Mouse (Mus musculus) liver, embryonic 11.5 days (tissue): ENCODE measurements around the gene Rsl24d1. TPM values are rescaled to one million over a fixed set of nuclear protein-coding genes. Genes with fewer than 3 reads are reported as not detected.
"Not testable (repeated sequence)": the region's sequence is repeated elsewhere in the genome, so short reads cannot be mapped to it uniquely, and the experiment has no call there.

Experiments used
- ATAC-seq: fragments of 200-750 bp; cut with Nextera tagmentation; replicated peaks from 2 replicates; pipeline ENCODE4 v1.8.0; 2017; ENCODE audit warnings: moderate number of reproducible peaks, mild to moderate bottlenecking, moderate TSS enrichment, moderate library complexity; ENCODE audit not compliant: low FRiP score
- DNase-seq: peaks from one replicate; pipeline ENCODE4 v3.0.0-alpha.2; 2017; ENCODE audit warnings: low spot score
- H3K27ac ChIP-seq: fragments of 300-500 bp; sonication (generic); 2 replicates; pipeline ENCODE4 v1.5.1; 2014; ENCODE audit warnings: mild to moderate bottlenecking, low read depth, low read length, control low read depth
- H3K27me3 ChIP-seq: fragments of 300-500 bp; sonication (generic); replicated peaks from 2 replicates; pipeline ENCODE4 v1.6.1; 2014; ENCODE audit warnings: low read length, mixed read lengths; ENCODE audit not compliant: control insufficient read depth, insufficient read depth
- H3K36me3 ChIP-seq: fragments of 300-500 bp; sonication (generic); 2 replicates; pipeline ENCODE4 v1.6.1; 2014; ENCODE audit warnings: mild to moderate bottlenecking, low read length, moderate library complexity, mixed read lengths; ENCODE audit not compliant: control insufficient read depth, insufficient read depth
- H3K4me1 ChIP-seq: fragments of 300-500 bp; sonication (generic); replicated peaks from 2 replicates; pipeline ENCODE4 v1.6.1; 2014; ENCODE audit warnings: low read length, mixed read lengths; ENCODE audit not compliant: control insufficient read depth, insufficient read depth
- H3K4me2 ChIP-seq: fragments of 300-500 bp; sonication (generic); 2 replicates; pipeline ENCODE4 v1.6.1; 2014; ENCODE audit warnings: mild to moderate bottlenecking, control low read depth, moderate library complexity
- H3K4me3 ChIP-seq: fragments of 300-500 bp; sonication (generic); 2 replicates; pipeline ENCODE4 v1.5.1; 2014; ENCODE audit warnings: low read depth, low read length, control low read depth
- H3K9ac ChIP-seq: fragments of 300-500 bp; sonication (generic); 2 replicates; pipeline ENCODE4 v1.6.1; 2014; ENCODE audit warnings: low read depth, low read length, control low read depth
- H3K9me3 ChIP-seq: fragments of 300-500 bp; sonication (generic); 2 replicates; pipeline ENCODE4 v1.6.1; 2016; ENCODE audit warnings: low read length, inconsistent platforms, mixed read lengths; ENCODE audit not compliant: control insufficient read depth
- WGBS: fragments of 180-500 bp; shearing (Covaris S2); extraction: QIAGEN DNeasy Blood & Tissue Kit; methylation state at CpG from one replicate; pipeline ENCODE4 v1.1.7; 2014; 5-methylcytosine and 5-hydroxymethylcytosine counted together
- polyA plus RNA-seq: library from polyadenylated mRNA; unstranded; fragments of >200 nt; fragmentation: Nextera tagmentation; extraction: Ambion mirVana; gene quantifications from 2 replicates; pipeline ENCODE4 v1.2.1, GENCODE M21; 2014

Rsl24d1 gene
- polyA plus RNA-seq, 1 experiment from 2014 or later = 156 TPM

DNA sequence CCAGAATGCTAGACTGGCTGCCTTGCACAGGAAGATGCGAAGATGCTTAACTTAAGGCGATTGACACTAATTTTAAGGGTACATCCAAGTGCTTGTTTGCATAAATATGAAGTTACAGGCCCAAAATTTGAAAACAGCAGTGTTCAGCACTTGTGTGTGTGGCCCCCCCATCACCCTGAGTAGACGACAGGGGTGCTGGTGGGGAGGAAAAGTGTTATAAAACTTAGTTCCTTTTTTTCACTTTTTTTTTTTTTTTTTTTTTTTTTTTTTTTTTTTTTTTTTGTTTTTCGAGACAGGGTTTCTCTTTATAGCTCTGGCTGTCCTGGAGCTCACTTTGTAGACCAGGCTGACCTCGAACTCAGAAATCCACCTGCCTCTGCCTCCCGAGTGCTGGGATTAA is 3.5 kb downstream of the Rsl24d1 start:
- not testable (repeated sequence) for H3K27ac ChIP-seq, DNase-seq, H3K4me3 ChIP-seq, H3K9ac ChIP-seq, H3K4me1 ChIP-seq, ATAC-seq, H3K27me3 ChIP-seq, H3K4me2 ChIP-seq, H3K9me3 ChIP-seq
- 80% methylated on average over 4 of the region's 6 CpGs for WGBS
- H3K36me3 ChIP-seq = peaks cover 26% of the 10 kb centered on the region

DNA sequence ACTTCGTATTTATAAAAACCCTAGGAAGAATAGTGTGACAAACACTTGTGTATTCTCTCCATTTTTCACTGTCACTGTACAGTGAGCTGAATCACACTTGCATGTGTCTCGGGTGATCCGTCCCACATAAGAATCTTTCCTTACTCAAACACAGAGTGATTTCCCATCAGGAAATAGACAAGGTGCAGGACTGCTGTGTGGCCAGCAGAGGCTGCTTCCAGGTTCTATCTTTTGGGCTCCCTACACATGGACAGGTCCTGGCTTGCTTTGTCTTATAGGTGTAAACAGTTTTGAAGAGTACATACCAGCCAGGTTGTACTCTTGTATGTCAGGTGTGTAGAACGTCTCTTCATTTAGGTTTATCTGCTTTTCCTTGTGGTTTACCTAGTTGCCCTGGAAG is 4.8 kb downstream of the Rsl24d1 start:
- Histone ChIP-seq H3K27ac (no peak overlapping the region), H3K9me3 (no peaks in the 10 kb centered on the region), H3K9ac (no peak overlapping the region), H3K36me3 (peaks cover 26% of the 10 kb centered on the region), H3K4me3 (no peak overlapping the region), H3K4me1 (no peaks in the 10 kb centered on the region), H3K27me3 (no peaks in the 10 kb centered on the region), H3K4me2 (no peak overlapping the region)
- no peak for DNase-seq
- ATAC-seq = no peak
- 85% methylated on average over 4 of the region's 4 CpGs for WGBS

DNA sequence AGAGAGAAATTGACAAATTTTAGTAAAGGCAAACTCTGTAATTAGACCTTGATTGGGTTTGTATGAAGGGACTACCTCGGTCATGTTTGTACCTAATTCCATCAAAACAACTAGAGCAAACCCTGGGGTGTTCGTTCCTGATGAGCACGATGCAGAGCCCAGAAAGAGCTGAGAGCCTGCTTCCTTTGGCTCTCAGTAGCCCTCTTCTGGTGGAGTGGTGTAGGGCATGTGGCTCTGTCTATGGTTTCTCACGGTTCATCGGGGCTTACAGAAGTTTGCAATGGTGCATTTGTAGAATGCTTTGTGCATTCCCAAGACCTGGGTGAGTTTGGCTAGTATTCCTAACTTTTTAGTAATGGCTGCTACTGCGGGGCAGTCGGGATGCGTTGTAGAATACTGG is 8.5 kb downstream of the Rsl24d1 start:
- Histone ChIP-seq H3K9me3 (no peaks in the 10 kb centered on the region), H3K36me3 (peaks cover 40% of the 10 kb centered on the region), H3K27me3 (no peaks in the 10 kb centered on the region), H3K4me2 (no peak overlapping the region), H3K9ac (no peak overlapping the region), H3K4me3 (no peak overlapping the region), H3K27ac (no peak overlapping the region), H3K4me1 (no peaks in the 10 kb centered on the region)
- DNase-seq = no peak
- 75% methylated on average over 8 of the region's 8 CpGs for WGBS
- no peak for ATAC-seq

DNA sequence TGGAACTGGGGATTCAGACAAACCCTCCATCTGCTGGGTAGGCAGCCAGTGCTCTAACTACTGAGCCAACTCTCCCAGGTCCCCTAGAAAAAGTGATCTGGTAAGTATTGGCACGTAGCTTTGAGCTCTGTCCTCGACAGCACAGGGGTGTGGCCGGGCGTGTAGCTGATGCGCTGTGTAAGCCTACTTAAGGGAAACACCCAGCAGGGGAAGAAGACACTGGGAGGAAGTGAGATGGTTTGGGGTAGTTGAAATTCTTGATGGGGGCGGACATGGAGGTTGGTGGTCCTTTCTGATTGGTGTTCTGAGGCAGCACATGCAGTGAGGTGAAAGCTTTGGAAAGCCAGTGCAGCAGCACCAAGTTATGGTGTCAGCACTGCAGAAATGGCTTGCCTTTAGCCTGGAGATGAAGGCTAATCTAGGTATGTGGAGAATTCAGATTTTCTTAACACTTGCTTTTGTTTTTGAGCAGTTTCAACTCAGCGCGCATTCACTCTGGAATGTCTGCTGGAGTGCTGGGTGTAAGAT is 11.9 kb downstream of the Rsl24d1 start:
- Histone ChIP-seq H3K27ac (no peak overlapping the region), H3K4me3 (no peak overlapping the region), H3K27me3 (no peaks in the 10 kb centered on the region), H3K9me3 (no peaks in the 10 kb centered on the region), H3K4me1 (no peaks in the 10 kb centered on the region), H3K4me2 (no peak overlapping the region), H3K36me3 (peaks cover 40% of the 10 kb centered on the region), H3K9ac (no peak overlapping the region)
- DNase-seq (no peak), ATAC-seq (no peak)
- 70% methylated on average over 8 of the region's 8 CpGs for WGBS

DNA sequence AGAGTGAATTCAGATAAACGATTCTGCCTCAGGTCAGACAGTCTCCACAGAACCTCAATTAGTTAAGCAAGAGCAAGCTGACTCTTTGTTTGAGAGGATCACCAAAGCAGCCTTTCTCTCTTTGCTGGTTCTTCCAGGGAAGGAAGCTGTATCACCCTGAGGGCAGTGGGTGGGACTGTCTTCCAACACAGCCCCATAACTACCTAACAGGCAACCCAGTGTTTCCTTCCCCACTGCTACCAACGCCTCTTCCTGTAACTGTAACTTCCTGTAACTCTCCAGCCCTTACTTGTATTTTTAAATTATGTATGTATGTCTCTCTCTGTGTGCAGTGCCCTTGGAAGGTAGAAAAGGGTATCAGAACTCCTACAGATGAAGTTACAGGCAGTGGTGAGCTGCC is 14.2 kb downstream of the Rsl24d1 start:
- H3K4me1 ChIP-seq = no peaks in the 10 kb centered on the region
- no peaks in the 10 kb centered on the region for H3K9me3 ChIP-seq
- H3K27me3 ChIP-seq = no peaks in the 10 kb centered on the region
- no peak overlapping the region for H3K4me2 ChIP-seq
- DNase-seq (no peak), ATAC-seq (no peak)
- peaks cover 30% of the 10 kb centered on the region for H3K36me3 ChIP-seq
- 81% methylated on average over 2 of the region's 2 CpGs for WGBS
- H3K9ac ChIP-seq = no peak overlapping the region
- no peak overlapping the region for H3K27ac ChIP-seq
- no peak overlapping the region for H3K4me3 ChIP-seq

DNA sequence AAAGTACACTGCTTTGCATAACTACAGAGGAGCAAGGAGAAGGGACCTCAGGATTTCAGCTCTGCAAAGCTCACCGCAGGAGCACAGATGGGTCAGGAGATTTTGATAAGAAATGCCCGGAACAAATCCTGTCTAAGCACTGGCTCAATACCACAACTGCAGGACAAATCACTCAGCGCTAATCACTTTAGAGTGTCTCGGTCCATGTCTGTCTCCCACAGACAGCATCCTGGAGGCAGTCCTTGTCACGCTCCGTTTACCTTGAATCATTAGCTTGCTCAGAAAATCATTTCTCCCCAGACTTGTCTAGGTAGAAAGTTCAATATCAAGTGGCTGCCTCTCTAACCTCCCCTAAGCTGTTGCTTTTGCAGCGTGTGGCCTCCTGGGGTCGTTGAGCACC is 16.6 kb downstream of the Rsl24d1 start:
- Histone ChIP-seq H3K9ac (no peak overlapping the region), H3K27ac (no peak overlapping the region), H3K9me3 (no peaks in the 10 kb centered on the region), H3K36me3 (peaks cover 24% of the 10 kb centered on the region), H3K27me3 (no peaks in the 10 kb centered on the region), H3K4me2 (no peak overlapping the region), H3K4me1 (no peaks in the 10 kb centered on the region), H3K4me3 (no peak overlapping the region)
- WGBS = 79% methylated on average over 8 of the region's 8 CpGs
- ATAC-seq (no peak), DNase-seq (no peak)

DNA sequence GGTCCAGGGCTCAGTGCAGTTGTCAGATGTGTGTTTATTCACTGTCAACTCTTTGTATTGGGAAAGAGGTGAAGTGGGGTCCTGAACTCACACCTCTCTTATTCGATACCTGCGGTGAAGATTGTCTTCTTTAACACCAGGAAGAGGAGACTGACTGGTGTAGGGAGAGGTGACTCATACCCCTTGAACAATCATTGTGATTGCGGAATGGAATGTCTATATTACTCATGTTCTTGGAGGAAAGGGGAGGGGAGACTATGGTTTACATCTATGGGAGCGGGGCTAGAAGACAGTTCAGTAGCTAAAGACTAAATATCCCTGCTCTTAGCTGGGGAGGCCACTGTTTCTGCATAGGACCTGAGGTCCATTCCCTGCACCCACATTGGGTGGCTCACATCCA is 17.3 kb downstream of the Rsl24d1 start:
- no peak for DNase-seq
- Histone ChIP-seq H3K27me3 (no peaks in the 10 kb centered on the region), H3K4me3 (no peak overlapping the region), H3K4me2 (no peak overlapping the region), H3K36me3 (peaks cover 21% of the 10 kb centered on the region), H3K9ac (no peak overlapping the region), H3K4me1 (no peaks in the 10 kb centered on the region), H3K9me3 (no peaks in the 10 kb centered on the region), H3K27ac (no peak overlapping the region)
- ATAC-seq = no peak
- 85% methylated on average over 4 of the region's 4 CpGs for WGBS

DNA sequence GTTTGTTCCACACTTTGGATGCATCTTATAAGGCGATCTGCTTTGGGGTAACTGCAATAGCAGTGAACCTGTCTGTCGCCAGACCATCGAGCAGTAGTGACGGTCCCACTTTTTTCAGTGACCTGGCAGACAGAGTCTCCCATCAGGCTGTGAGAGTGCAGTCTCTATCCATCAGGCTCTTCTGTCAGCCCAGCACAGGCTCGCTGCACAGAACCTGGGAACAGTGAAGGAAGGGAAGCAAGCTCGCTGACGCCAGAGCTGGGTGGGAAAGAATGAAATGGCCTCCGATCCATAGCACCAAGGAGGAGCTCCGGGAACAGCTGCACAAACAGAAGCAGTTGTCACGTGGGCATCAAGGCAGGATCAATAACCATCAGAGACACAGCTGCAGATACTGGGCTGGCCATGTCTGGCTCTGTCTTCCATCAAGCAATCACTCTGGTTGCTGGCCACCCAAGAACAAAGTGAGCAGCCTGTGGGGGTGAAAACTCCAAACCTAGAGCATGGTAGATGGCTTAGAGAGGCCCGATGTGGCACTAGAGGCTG is 24.2 kb downstream of the Rsl24d1 start:
- H3K9me3 ChIP-seq = no peaks in the 10 kb centered on the region
- H3K27me3 ChIP-seq = no peaks in the 10 kb centered on the region
- H3K9ac ChIP-seq = no peak overlapping the region
- ATAC-seq = no peak
- no peaks in the 10 kb centered on the region for H3K4me1 ChIP-seq
- 57% methylated on average over 11 of the region's 11 CpGs for WGBS
- H3K36me3 ChIP-seq = no peaks in the 10 kb centered on the region
- H3K27ac ChIP-seq = no peak overlapping the region
- H3K4me2 ChIP-seq = no peak overlapping the region
- DNase-seq = no peak
- no peak overlapping the region for H3K4me3 ChIP-seq

DNA sequence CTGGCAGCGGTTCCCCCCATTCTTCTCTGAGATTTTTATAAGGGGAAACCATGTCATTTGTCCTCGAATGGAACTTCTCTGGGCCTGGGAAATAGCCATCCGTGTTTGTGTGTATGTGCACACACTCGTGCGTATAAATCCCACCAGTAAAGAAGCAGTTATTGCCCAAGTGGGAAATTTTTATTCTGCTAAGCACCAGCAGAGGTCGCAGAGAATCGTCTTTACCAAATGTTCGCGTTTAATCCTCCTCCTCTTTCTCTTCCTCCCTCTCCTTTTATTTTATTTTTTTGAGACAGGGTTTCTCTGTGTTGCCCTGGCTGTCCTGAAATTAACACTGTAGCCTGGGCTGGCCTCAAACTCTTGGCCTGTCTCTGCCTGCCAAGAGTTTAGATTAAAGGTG is 41.1 kb downstream of the Rsl24d1 start:
- Histone ChIP-seq H3K4me1 (no peaks in the 10 kb centered on the region), H3K4me2 (no peak overlapping the region), H3K9me3 (no peaks in the 10 kb centered on the region), H3K9ac (no peak overlapping the region), H3K27me3 (no peaks in the 10 kb centered on the region), H3K36me3 (no peaks in the 10 kb centered on the region), H3K4me3 (no peak overlapping the region), H3K27ac (no peak overlapping the region)
- no peak for ATAC-seq
- WGBS = 59% methylated on average over 9 of the region's 9 CpGs
- no peak for DNase-seq
